Comparison of ENCODE assay signal across 23 mouse cellular contexts in genomic region chr13:95712570-95713268, GRCm38 (mm10). TPM values are rescaled to one million over a fixed set of nuclear protein-coding genes. Genes with fewer than 3 reads are reported as not detected.
DNase-seq lines count a peak whose midpoint lies in the region; ATAC-seq and TF ChIP-seq lines count a peak whose summit lies in the region.
"Had no signal": no experiment of that assay in that cellular context is flagged by ENCODE, and none has a peak within 500 bp of the region (broad histone marks: within the 10 kb centered on the region; RNA-seq: fewer than 3 reads in every experiment).

No protein-coding gene starts in this region.

- H3K9ac ChIP-seq in MEL (ENCODE audit: control insufficient read depth, low read depth, low read length, poor library complexity, severe bottlenecking) = no peak overlapping the region
- H3K9ac ChIP-seq in liver, embryonic 12.5 days = no peak overlapping the region
- H3K9ac ChIP-seq: forebrain, embryonic 12.5 days; heart, embryonic 13.5 days; hindbrain, embryonic 15.5 days had no signal

- peak overlapping the region; percentile 7 for H3K27ac ChIP-seq in MEL (ENCODE audit: control insufficient read depth, low read depth, low read length)
- peak overlapping the region; percentile 34; the same call in 1 of the 2 replicates for H3K27ac ChIP-seq in liver, embryonic 12.5 days
- H3K27ac ChIP-seq: forebrain, embryonic 12.5 days; heart, embryonic 13.5 days; hindbrain, embryonic 15.5 days; left cerebral cortex, adult 2 months had no signal

- TF ChIP-seq EP300 in MEL (IDR thresholded peaks at IDR 0.05; ENCODE audit: low read depth in 1 of 2, low read length in 2 of 2) = peak in 1 of 2 experiments; percentile 78; a peak in 2 of 4 replicates

- peaks cover 0 to 3% of the 10 kb centered on the region in 2 experiments; a peak in 2 of 4 replicates for H3K36me3 ChIP-seq in MEL (ENCODE audit: control insufficient read depth in 1 of 2, insufficient read depth in 2 of 2, low read length in 2 of 2)
- H3K36me3 ChIP-seq in liver, embryonic 12.5 days = 0 out of 2 replicates have a peak, but pooled peaks cover 8% of the 10 kb centered on the region
- H3K36me3 ChIP-seq: heart, embryonic 13.5 days; hindbrain, embryonic 15.5 days had no signal

- no peak for TF ChIP-seq CTCF in MEL (IDR thresholded peaks at IDR 0.05 in 2 of 3, conservative IDR thresholded peaks at IDR 0.05 in 1 of 3; ENCODE audit: control insufficient read depth in 1 of 3, insufficient read depth in 1 of 3, low read depth in 2 of 3, low read length in 3 of 3, poor library complexity in 1 of 3, severe bottlenecking in 1 of 3)

- no peak for TF ChIP-seq RAD21 in MEL (IDR thresholded peaks at IDR 0.05; ENCODE audit: low read depth, low read length)

- no peak for TF ChIP-seq POLR2A in MEL (IDR thresholded peaks at IDR 0.05; ENCODE audit: control insufficient read depth in 1 of 2, insufficient read depth in 1 of 2, low read depth in 1 of 2, low read length in 2 of 2, poor library complexity in 1 of 2)

- peaks cover 0 to 5% of the 10 kb centered on the region in 2 experiments; a peak in 1 of 4 replicates for H3K4me1 ChIP-seq in MEL (ENCODE audit: control insufficient read depth in 1 of 2, insufficient read depth in 2 of 2, low read length in 2 of 2)
- peaks cover 10% of the 10 kb centered on the region; the same call in 1 of the 2 replicates for H3K4me1 ChIP-seq in liver, embryonic 12.5 days
- H3K4me1 ChIP-seq: forebrain, embryonic 12.5 days; hindbrain, embryonic 15.5 days had no signal

- no peak overlapping the region for H3K4me3 ChIP-seq in MEL (ENCODE audit: control insufficient read depth in 1 of 2, insufficient read depth in 1 of 2, low read depth in 2 of 2, low read length in 2 of 2)
- H3K4me3 ChIP-seq in liver, embryonic 12.5 days = no peak overlapping the region
- H3K4me3 ChIP-seq: forebrain, embryonic 12.5 days; heart, embryonic 13.5 days; hindbrain, embryonic 15.5 days; left cerebral cortex, adult 2 months; myocyte had no signal

- no peak overlapping the region for H3K4me2 ChIP-seq in liver, embryonic 12.5 days
- H3K4me2 ChIP-seq: forebrain, embryonic 12.5 days; heart, embryonic 13.5 days; hindbrain, embryonic 15.5 days had no signal

- H3K9me3 ChIP-seq in MEL (replicated peaks; ENCODE audit: insufficient read depth, low read length) = no peaks in the 10 kb centered on the region
- no peaks in the 10 kb centered on the region for H3K9me3 ChIP-seq in liver, embryonic 12.5 days (replicated peaks)
- H3K9me3 ChIP-seq: forebrain, embryonic 12.5 days; heart, embryonic 13.5 days; hindbrain, embryonic 15.5 days had no signal

- DNase-seq in thymus, postnatal 0 days (ENCODE audit: low spot score) = peak; percentile 56
- no peak for DNase-seq in thymus, postnatal 4 days
- DNase-seq in MEL (ENCODE audit: low read depth, low spot score) = peak; percentile 51
- peak; percentile 42 to 66 for DNase-seq in natural killer cell, adult 2 months (ENCODE audit: low spot score in 2 of 2)
- DNase-seq in heart, adult 9 months (ENCODE audit: low spot score in 2 of 2) = no peak
- no peak for DNase-seq in heart, adult 18-20 months
- DNase-seq: cerebellum, adult 9-11 months; gastrocnemius, postnatal 36 days; heart, postnatal 36 days; kidney, adult 11 months; kidney, postnatal 10 days; lung, adult 18-20 months; lung, postnatal 36 days; midbrain, embryonic 14.5 days; retina, postnatal 1 day; right cerebral cortex, postnatal 4 days had no signal

- 0 out of 2 replicates have a peak, but pooled peaks have one; percentile 44 for ATAC-seq in liver, embryonic 12.5 days

- 65% methylated on average over 9 of the region's 9 CpGs for WGBS in liver, embryonic 12.5 days (ENCODE audit: insufficient replicate concordance)

- no peaks in the 10 kb centered on the region for H3K79me2 ChIP-seq in MEL (ENCODE audit: control insufficient read depth, insufficient read depth, low read length, poor library complexity)

- no peaks in the 10 kb centered on the region for H3K27me3 ChIP-seq in MEL (ENCODE audit: control insufficient read depth in 1 of 2, insufficient read depth in 2 of 2, low read length in 2 of 2)
- H3K27me3 ChIP-seq in liver, embryonic 12.5 days (replicated peaks) = no peaks in the 10 kb centered on the region
- H3K27me3 ChIP-seq: CH12.LX; forebrain, embryonic 12.5 days; heart, embryonic 13.5 days; hindbrain, embryonic 15.5 days had no signal

TF ChIP-seq in MEL, 35 proteins besides CTCF, POLR2A, EP300 and RAD21:
- TF ChIP-seq TCF12 (IDR thresholded peaks at IDR 0.05; ENCODE audit: low read depth, low read length) (0 out of 2 replicates have a peak, but pooled peaks have one; percentile 43), UBTF (IDR thresholded peaks at IDR 0.05; ENCODE audit: borderline replicate concordance, insufficient read depth, low read depth, low read length) (no peak), SIN3A (IDR thresholded peaks at IDR 0.05; ENCODE audit: low read length) (no peak), TAL1 (IDR thresholded peaks at IDR 0.05; ENCODE audit: low read length) (peak; percentile 40; the same call in 1 of the 2 replicates), ZKSCAN1 (IDR thresholded peaks at IDR 0.05; ENCODE audit: low read depth, low read length) (no peak)

RNA-seq across cellular contexts. Expression of gene F2rl2, which starts 16.1 kb away (rescaled TPM):
- polyA plus RNA-seq in thymus, postnatal 0 days (2015; fragmentation: Nextera tagmentation; extraction: Ambion mirVana) = 0.56 and 0.76 TPM in 2 replicates
- 0.07 TPM in 1 of 2 replicates, not detected in the other for total RNA-seq in MEL (2012; rRNA removed)
- polyA plus RNA-seq in MEL (2012; ENCODE audit: insufficient read depth in 1 of 2, insufficient read length in 2 of 2, low read depth in 1 of 2, low replicate concordance in 2 of 2, missing spikeins in 1 of 2) = under 1 TPM in 1 of 2 experiments, not detected in 1; 0.04 TPM
- polyA plus RNA-seq in liver, embryonic 12.5 days (2016; fragmentation: Nextera tagmentation; extraction: Ambion mirVana) = 22.0 and 23.5 TPM in 2 replicates
- total RNA-seq in heart, adult 18-20 months (2021) = under 1 TPM; 0.15 to 0.20 TPM
- total RNA-seq: gastrocnemius, postnatal 36 days had no signal

Comparison
In these comparisons a context has a peak if more than half of its experiments do, and no peak if none do; other contexts are left out.
1. DNase-seq: peak in thymus, postnatal 0 days (single experiment), MEL (single experiment) and natural killer cell, adult 2 months (2 of 2); none in thymus, postnatal 4 days (single experiment), heart, adult 9 months (0 of 2) and heart, adult 18-20 months (0 of 2).
2. RNA of gene F2rl2, which starts 16.1 kb away (polyA plus RNA-seq): 22.0 to 23.5 TPM in liver, embryonic 12.5 days; 0.56 to 0.76 TPM in thymus, postnatal 0 days and 0.04 TPM in MEL; every median in the first group is over 10 times any median in the second.